Mouse (Mus musculus): ENCODE data around the gene Pnkd.

DNA sequence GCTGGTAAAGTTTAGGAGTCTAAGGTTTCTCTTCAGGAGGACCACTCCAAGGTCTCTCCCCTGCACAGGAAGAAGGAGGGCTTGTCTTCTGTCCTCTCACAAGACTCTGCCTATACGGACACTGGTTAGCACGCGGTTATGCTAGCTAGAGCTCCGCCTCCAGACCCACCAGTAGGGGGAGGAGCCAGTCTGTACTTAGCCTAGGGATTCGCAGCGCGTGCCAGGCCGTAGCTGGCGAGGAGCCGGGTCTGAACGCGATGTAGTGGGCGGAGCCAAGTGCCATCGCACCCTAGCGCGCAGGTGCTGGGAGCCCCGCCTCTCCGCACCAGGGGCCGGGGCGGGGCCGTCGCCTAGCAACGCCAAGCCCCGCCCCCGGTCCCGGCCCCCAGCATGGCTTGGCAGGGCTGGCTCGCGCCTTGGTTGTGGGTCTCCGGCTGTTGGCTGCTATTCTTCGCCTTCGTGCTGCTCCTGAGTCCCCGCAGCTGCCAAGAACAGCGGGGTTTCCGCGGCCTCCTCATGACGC lies 47.6 kb downstream of the Pnkd start:
- TF ChIP-seq CTCF (IDR thresholded peaks at IDR 0.05; ENCODE audit: extremely low read depth, insufficient read length, insufficient replicate concordance, low read depth, low read length): peak; percentile 7; the same call in 1 of the 2 replicates
- no peak for TF ChIP-seq POLR2A (IDR thresholded peaks at IDR 0.05; ENCODE audit: low read depth, low read length)

Measured in small intestine, adult 2 months (tissue).